Mouse (Mus musculus) thymus, adult 2 months (tissue): ENCODE data around the gene Khdc4. TPM values are rescaled to one million over a fixed set of nuclear protein-coding genes. Genes with fewer than 3 reads are reported as not detected.

Experiments used
- DNase-seq: peaks from one replicate; pipeline ENCODE4 v3.0.0; 2021
- H3K27ac ChIP-seq: fragments of 200-500 bp; 2 replicates; pipeline ENCODE4 v1.5.1; 2012; ENCODE audit warnings: low read length, control low read depth; ENCODE audit not compliant: control insufficient read depth, insufficient read depth
- H3K27me3 ChIP-seq: fragments of 200-500 bp; 2 replicates; pipeline ENCODE4 v1.6.1; 2012; ENCODE audit warnings: mild to moderate bottlenecking, low read length, moderate library complexity, mixed read lengths; ENCODE audit not compliant: control insufficient read depth, insufficient read depth
- H3K36me3 ChIP-seq: fragments of 200-500 bp; 2 replicates; pipeline ENCODE4 v1.6.1; 2012; ENCODE audit warnings: mild to moderate bottlenecking, low read length, moderate library complexity; ENCODE audit not compliant: control insufficient read depth, insufficient read depth
- H3K4me1 ChIP-seq: fragments of 200-500 bp; replicated peaks from 2 replicates; pipeline ENCODE4 v1.6.1; 2012; ENCODE audit warnings: low read length; ENCODE audit not compliant: control insufficient read depth, insufficient read depth
- H3K4me3 ChIP-seq: fragments of 200-500 bp; 2 replicates; pipeline ENCODE4 v1.5.1; 2012; ENCODE audit warnings: mild to moderate bottlenecking, low read length, control low read depth, moderate library complexity; ENCODE audit not compliant: control insufficient read depth, insufficient read depth
- CTCF ChIP-seq: fragments of 200-500 bp; IDR thresholded peaks from 2 replicates; pipeline ENCODE4 v1.5.1; 2012; ENCODE audit warnings: mild to moderate bottlenecking, control low read depth, low read length, moderate library complexity, borderline replicate concordance; ENCODE audit not compliant: control insufficient read depth, poor library complexity, insufficient read depth; ENCODE audit errors: extremely low read depth
- POLR2A ChIP-seq: fragments of 200-500 bp; IDR thresholded peaks from 2 replicates; pipeline ENCODE4 v1.6.1; 2012; ENCODE audit warnings: mild to moderate bottlenecking, low read length, control low read depth, moderate library complexity; ENCODE audit not compliant: control insufficient read depth, poor library complexity, insufficient read depth; ENCODE audit errors: extremely low read depth
- WGBS: fragments of 180-500 bp; shearing (Covaris S2); methylation state at CpG from one replicate; pipeline ENCODE4 v1.1.7; 2018; 5-methylcytosine and 5-hydroxymethylcytosine counted together
- polyA plus RNA-seq: library from polyadenylated mRNA; depleted of rRNA; stranded (reverse); fragments of >200 nt; gene quantifications from 2 replicates; pipeline ENCODE4 v1.2.3, GENCODE M21; 2012; rRNA removed

The Khdc4 gene
- polyA plus RNA-seq, 1 experiment = 124 TPM

- TF ChIP-seq POLR2A (no peak), CTCF (no peak)
- Histone ChIP-seq H3K27me3 (no peaks in the 10 kb centered on the region), H3K27ac (no peak overlapping the region), H3K36me3 (no peaks in the 10 kb centered on the region), H3K4me1 (no peaks in the 10 kb centered on the region; the same call in 1 of the 2 replicates), H3K4me3 (no peak overlapping the region)
- 55% methylated on average over 4 of the region's 4 CpGs for WGBS
- no peak for DNase-seq
Measured at GRCm38 (mm10) chr3:88746871-88747231, 61.2 kb downstream of the Khdc4 start.

DNA sequence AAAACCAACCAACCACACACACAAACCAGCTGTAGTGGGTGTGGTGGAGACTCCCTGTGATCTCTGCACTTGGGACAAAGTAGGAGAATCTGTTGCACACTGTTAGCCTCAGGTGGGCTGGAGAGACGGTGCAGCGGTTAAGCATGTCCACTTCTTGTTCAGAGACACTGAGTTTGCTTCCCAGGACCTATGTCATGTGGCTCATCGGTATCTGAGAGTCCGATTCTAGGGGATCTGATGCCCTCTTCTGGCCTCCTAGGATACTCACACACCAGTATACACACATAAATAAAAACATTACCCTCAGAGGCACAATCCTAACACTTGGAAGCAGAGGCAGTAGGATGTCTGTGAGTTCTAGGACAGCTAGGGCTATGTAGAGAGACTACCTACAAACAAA, 68.7 kb downstream of the Khdc4 start:
- H3K27ac ChIP-seq = no peak overlapping the region
- 58% methylated on average over 4 of the region's 4 CpGs for WGBS
- no peaks in the 10 kb centered on the region for H3K4me1 ChIP-seq
- H3K36me3 ChIP-seq = no peaks in the 10 kb centered on the region
- H3K4me3 ChIP-seq = no peak overlapping the region
- TF ChIP-seq CTCF (no peak), POLR2A (no peak)
- DNase-seq = no peak
- no peaks in the 10 kb centered on the region for H3K27me3 ChIP-seq

- WGBS = 92% methylated on average over 3 of the region's 3 CpGs
- Histone ChIP-seq H3K4me3 (no peak overlapping the region), H3K4me1 (no peaks in the 10 kb centered on the region)
Measured at GRCm38 (mm10) chr3:88755541-88755940, 69.9 kb downstream of the Khdc4 start.

DNA sequence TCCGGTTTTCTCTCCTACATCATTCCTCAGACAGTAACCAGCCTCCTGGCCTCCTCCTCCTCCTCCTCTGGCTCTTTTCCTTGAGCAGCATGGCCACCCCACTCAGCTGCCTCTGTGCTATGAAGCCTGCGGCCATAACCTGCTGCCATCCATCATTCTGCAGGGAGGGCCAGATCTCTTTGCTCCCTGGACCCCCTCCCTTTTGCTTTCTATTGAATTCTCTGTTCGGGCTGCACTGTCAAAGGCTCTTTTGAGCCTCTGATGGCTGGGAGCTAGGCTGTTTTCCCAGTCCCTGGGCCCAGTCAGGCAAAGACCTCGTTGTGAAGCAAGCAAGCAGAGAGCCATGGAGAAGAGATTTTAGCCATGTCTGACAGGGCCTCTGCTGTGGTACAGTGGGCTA, 70.7 kb downstream of the Khdc4 start:
- no peaks in the 10 kb centered on the region for H3K4me1 ChIP-seq
- WGBS = 86% methylated on average over 4 of the region's 4 CpGs
- H3K27me3 ChIP-seq = no peaks in the 10 kb centered on the region
- TF ChIP-seq CTCF (no peak), POLR2A (no peak)
- DNase-seq = no peak
- no peak overlapping the region for H3K4me3 ChIP-seq
- no peaks in the 10 kb centered on the region for H3K36me3 ChIP-seq
- no peak overlapping the region for H3K27ac ChIP-seq

More at GRCm38 (mm10) chr3:88755541-88755940, 69.9 kb downstream of the Khdc4 start:
- no peak for DNase-seq
- H3K36me3 ChIP-seq = no peaks in the 10 kb centered on the region
- no peaks in the 10 kb centered on the region for H3K27me3 ChIP-seq
- TF ChIP-seq POLR2A (no peak), CTCF (no peak)
- H3K27ac ChIP-seq = no peak overlapping the region

GRCm38 (mm10) chr3:88758045-88758500, 72.5 kb downstream of the Khdc4 start:
- no peak for DNase-seq
- Histone ChIP-seq H3K4me3 (no peak overlapping the region), H3K27me3 (no peaks in the 10 kb centered on the region), H3K4me1 (no peaks in the 10 kb centered on the region), H3K36me3 (no peaks in the 10 kb centered on the region), H3K27ac (no peak overlapping the region)
- no peak for TF ChIP-seq POLR2A
- TF ChIP-seq CTCF = no peak
- 81% methylated on average over 5 of the region's 5 CpGs for WGBS

DNA sequence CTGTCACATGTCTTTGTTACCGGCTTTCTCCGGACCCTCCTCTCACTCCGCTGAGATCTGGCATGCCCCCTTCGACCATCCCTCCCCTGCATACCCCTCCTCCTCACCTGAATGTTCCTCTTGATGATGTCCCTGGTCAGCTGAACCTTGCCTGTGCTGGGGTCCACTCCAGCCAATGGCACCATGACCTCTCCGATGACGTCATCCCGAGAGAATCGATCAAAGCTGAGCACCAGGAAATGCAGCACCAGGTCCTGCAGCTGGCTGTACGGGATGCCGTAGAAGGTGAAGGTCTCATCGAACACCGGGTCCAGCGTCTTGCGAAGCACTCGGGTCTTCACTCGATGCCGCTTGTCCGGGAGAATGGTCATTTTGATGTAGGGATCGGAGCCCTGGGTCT, 76.0 kb downstream of the Khdc4 start:
- TF ChIP-seq CTCF (no peak), POLR2A (no peak)
- Histone ChIP-seq H3K27me3 (no peaks in the 10 kb centered on the region), H3K4me3 (no peak overlapping the region), H3K4me1 (no peaks in the 10 kb centered on the region), H3K27ac (no peak overlapping the region), H3K36me3 (no peaks in the 10 kb centered on the region)
- 97% methylated on average over 19 of the region's 19 CpGs for whole genome bisulfite sequencing
- DNase-seq = no peak

GRCm38 (mm10) chr3:88762401-88762831, 76.8 kb downstream of the Khdc4 start:
- no peak overlapping the region for H3K4me3 ChIP-seq
- TF ChIP-seq POLR2A = no peak
- TF ChIP-seq CTCF = no peak
- no peak overlapping the region for H3K27ac ChIP-seq
- no peaks in the 10 kb centered on the region for H3K4me1 ChIP-seq
- no peaks in the 10 kb centered on the region for H3K27me3 ChIP-seq
- no peaks in the 10 kb centered on the region for H3K36me3 ChIP-seq
- 70% methylated on average over 6 of the region's 6 CpGs for WGBS
- no peak for DNase-seq

Other genes starting within 250 kb of the Khdc4 start
- 99.3 and 109 TPM in 2 replicates for gene Sema4a, start 224.6 kb upstream of the Khdc4 start, polyA plus RNA-seq
- 59.3 and 61.1 TPM in 2 replicates for gene Lmna, start 175.8 kb upstream of the Khdc4 start, polyA plus RNA-seq
- gene Mex3a, start 153.4 kb upstream of the Khdc4 start, polyA plus RNA-seq = 22.0 and 24.2 TPM in 2 replicates
- gene Rab25, start 137.5 kb upstream of the Khdc4 start, polyA plus RNA-seq = 6.3 and 9.3 TPM in 2 replicates
- 128 and 141 TPM in 2 replicates for gene Lamtor2, start 132.7 kb upstream of the Khdc4 start, polyA plus RNA-seq
- gene Ubqln4, start 132.0 kb upstream of the Khdc4 start, polyA plus RNA-seq = 80.5 and 82.1 TPM in 2 replicates
- 196 and 206 TPM in 2 replicates for gene Ssr2, start 109.9 kb upstream of the Khdc4 start, polyA plus RNA-seq
- 164 and 192 TPM in 2 replicates for gene Arhgef2, start 79.8 kb upstream of the Khdc4 start, polyA plus RNA-seq
- not detected in 2 replicates for gene Rxfp4, start 32.7 kb upstream of the Khdc4 start, polyA plus RNA-seq
- 35.4 and 44.5 TPM in 2 replicates for gene Rit1, start 31.0 kb downstream of the Khdc4 start, polyA plus RNA-seq
- 3.2 and 3.5 TPM in 2 replicates for gene Syt11, start 89.4 kb downstream of the Khdc4 start, polyA plus RNA-seq
- 25.1 and 26.5 TPM in 2 replicates for gene Gon4l, start 149.4 kb downstream of the Khdc4 start, polyA plus RNA-seq
- 36.5 and 40.7 TPM in 2 replicates for gene Msto1, start 228.2 kb downstream of the Khdc4 start, polyA plus RNA-seq